Mouse (Mus musculus) forebrain, embryonic 10.5 days (tissue): ENCODE data around the gene Cdk14. TPM values are rescaled to one million over a fixed set of nuclear protein-coding genes. Genes with fewer than 3 reads are reported as not detected.

Source experiments
- DNase-seq: peaks from one replicate; pipeline ENCODE4 v3.0.0-alpha.2; 2017; ENCODE audit warnings: low spot score; ENCODE audit errors: extremely low spot score
- H3K27ac ChIP-seq: fragments of 300-500 bp; sonication (generic); 2 replicates; pipeline ENCODE4 v1.5.1; 2016; ENCODE audit warnings: mild to moderate bottlenecking
- H3K27me3 ChIP-seq: fragments of 300-500 bp; sonication (generic); 2 replicates; pipeline ENCODE4 v1.6.1; 2016; ENCODE audit warnings: mild to moderate bottlenecking; ENCODE audit not compliant: poor library complexity, severe bottlenecking
- H3K36me3 ChIP-seq: fragments of 300-500 bp; sonication (generic); replicated peaks from 2 replicates; pipeline ENCODE4 v1.6.1; 2016; ENCODE audit warnings: mild to moderate bottlenecking, moderate library complexity
- H3K4me1 ChIP-seq: fragments of 300-500 bp; sonication (generic); 2 replicates; pipeline ENCODE4 v1.6.1; 2016
- H3K4me3 ChIP-seq: fragments of 300-500 bp; sonication (generic); 2 replicates; pipeline ENCODE4 v1.5.1; 2016; ENCODE audit warnings: mild to moderate bottlenecking, moderate library complexity
- H3K9me3 ChIP-seq: fragments of 300-500 bp; sonication (generic); 2 replicates; pipeline ENCODE4 v1.6.1; 2016; ENCODE audit warnings: mild to moderate bottlenecking, moderate library complexity
- WGBS: fragments of 180-500 bp; shearing (Covaris S2); methylation state at CpG from one replicate; pipeline ENCODE4 v1.1.7; 2016; 5-methylcytosine and 5-hydroxymethylcytosine counted together
- polyA plus RNA-seq: library from polyadenylated mRNA; unstranded; fragments of >200 nt; fragmentation: Nextera tagmentation; extraction: Ambion mirVana; gene quantifications from 2 replicates; pipeline ENCODE4 v1.2.1, GENCODE M21; 2016

The Cdk14 gene
- polyA plus RNA-seq, 1 experiment from 2014 or later, result 9.5 TPM

DNA sequence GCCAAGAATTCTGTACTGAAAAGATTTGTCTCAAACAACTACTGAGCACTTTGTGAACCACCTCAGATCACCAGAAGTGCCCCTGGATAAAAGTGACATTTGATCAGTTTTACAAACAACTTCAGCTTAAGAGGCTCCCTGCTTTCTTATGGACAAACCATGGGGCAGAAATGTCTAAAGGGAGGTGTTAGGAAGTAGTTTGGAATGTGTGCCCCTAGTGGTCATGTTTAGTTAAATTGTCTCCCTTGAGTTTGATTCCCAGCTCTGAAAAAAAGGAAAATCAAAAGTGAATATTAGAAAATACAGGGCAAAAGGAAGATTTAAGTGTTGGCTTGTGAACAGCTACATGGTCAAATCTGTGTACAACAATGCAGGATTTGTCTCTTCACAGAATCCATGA lies 123.3 kb downstream of the Cdk14 start:
- DNase-seq, result no peak
- Histone ChIP-seq H3K36me3 (no peaks in the 10 kb centered on the region), H3K27ac (no peak overlapping the region), H3K27me3 (no peaks in the 10 kb centered on the region), H3K9me3 (no peaks in the 10 kb centered on the region), H3K4me1 (no peaks in the 10 kb centered on the region), H3K4me3 (no peak overlapping the region)

DNA sequence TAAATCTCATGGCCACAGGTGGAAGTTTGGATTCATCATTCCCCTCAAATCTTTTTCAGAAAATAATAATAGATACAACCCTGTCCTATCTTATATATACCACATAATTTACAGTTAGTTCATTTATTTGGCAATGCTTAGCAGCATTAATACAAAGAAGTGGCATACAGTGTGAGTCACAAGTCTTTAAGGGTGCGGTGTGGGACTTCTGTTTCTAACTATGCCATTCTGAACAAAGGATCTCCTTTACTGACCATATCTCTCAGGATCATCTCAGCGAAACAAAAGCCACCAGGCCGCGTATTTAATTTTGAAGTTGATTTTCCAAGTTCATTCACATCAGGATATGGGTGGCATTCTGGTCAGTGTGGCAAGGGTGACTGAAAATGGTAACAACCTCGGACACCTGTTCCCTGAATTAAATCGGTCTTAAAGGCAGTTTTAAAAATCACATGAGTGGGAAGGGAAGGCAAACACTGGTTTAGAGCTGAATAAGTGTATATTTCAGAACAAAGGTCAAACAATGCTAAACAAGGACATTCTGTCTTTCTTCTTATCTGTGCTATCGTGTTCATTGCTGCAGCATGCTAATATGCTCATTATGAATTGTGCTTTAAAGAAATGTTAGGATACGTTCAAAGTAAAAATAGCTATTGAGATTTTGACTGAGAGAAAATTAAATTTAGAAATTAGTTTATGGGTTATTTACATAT lies 127.1 kb downstream of the Cdk14 start:
- Histone ChIP-seq H3K4me1 (no peaks in the 10 kb centered on the region), H3K4me3 (no peak overlapping the region), H3K27ac (no peak overlapping the region), H3K36me3 (no peaks in the 10 kb centered on the region), H3K9me3 (no peaks in the 10 kb centered on the region), H3K27me3 (no peaks in the 10 kb centered on the region)
- DNase-seq, result no peak
- 92% methylated on average over 8 of the region's 8 CpGs for WGBS

DNA sequence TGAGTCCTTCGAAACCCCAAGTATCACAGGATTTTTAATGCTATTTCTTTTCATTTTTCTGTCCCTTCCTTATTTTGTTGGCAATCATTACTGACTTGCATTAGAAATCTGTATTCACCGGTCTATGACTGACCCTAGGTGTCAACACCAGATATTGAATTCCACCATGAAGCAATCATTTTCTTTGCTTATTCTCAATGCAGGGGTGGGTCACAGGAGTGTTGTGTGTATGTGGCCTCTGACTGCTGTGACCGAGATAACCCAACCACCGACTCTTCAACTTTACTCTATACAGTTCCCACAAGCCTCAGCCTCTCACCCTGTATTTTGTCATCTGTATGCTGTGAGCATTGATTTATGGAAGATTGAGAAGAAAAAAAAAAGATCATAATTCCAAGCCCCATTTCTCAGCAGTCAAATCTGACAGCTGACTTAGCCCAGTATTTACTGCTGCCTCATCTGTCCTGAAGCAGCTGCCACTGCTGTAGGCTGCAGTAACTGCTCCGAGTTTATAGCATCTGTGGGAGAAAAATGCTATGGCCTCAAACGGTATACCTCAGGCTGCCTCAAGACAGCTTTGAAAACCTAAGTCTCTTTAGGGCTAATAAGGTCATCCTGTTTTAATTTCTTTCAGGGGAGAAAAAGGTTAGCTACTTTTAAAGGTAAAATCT lies 128.7 kb downstream of the Cdk14 start:
- no peaks in the 10 kb centered on the region for H3K36me3 ChIP-seq
- H3K4me3 ChIP-seq, result no peak overlapping the region
- no peaks in the 10 kb centered on the region for H3K4me1 ChIP-seq
- H3K9me3 ChIP-seq, result no peaks in the 10 kb centered on the region
- no peak for DNase-seq
- H3K27me3 ChIP-seq, result no peaks in the 10 kb centered on the region
- 87% methylated on average over 6 of the region's 6 CpGs for WGBS
- H3K27ac ChIP-seq, result no peak overlapping the region

GRCm38 (mm10) chr5:5290714-5291113 lies 129.4 kb downstream of the Cdk14 start:
- Histone ChIP-seq H3K9me3 (no peaks in the 10 kb centered on the region), H3K4me3 (no peak overlapping the region), H3K36me3 (no peaks in the 10 kb centered on the region), H3K27me3 (no peaks in the 10 kb centered on the region), H3K4me1 (no peaks in the 10 kb centered on the region), H3K27ac (no peak overlapping the region)
- no peak for DNase-seq
- 87% methylated on average over 3 of the region's 4 CpGs for WGBS

DNA sequence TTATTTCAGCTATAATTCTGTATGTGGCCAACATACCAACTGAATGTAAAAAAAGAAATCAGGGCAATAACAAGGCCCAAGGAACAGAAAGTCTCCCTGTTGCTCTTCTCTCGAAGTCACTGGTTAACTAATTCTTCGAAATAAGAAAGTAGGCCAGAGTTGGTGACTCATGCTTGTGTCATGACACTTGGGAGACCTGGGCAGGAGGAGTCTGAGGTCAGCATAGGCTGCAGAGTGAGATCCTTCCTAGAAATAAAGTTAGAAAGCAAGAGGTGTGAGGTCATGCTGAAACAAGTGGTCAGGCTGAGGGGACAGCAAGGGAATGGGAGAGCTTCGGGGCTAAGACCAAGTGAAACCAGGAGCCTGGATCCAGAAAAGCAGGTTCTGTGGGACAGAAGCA lies 134.2 kb downstream of the Cdk14 start:
- no peak overlapping the region for H3K27ac ChIP-seq
- H3K4me1 ChIP-seq, result no peaks in the 10 kb centered on the region
- H3K9me3 ChIP-seq, result no peaks in the 10 kb centered on the region
- no peaks in the 10 kb centered on the region for H3K27me3 ChIP-seq
- DNase-seq, result no peak
- no peak overlapping the region for H3K4me3 ChIP-seq
- 87% methylated on average over 3 of the region's 3 CpGs for WGBS
- no peaks in the 10 kb centered on the region for H3K36me3 ChIP-seq

- Histone ChIP-seq H3K4me3 (no peak overlapping the region), H3K27ac (no peak overlapping the region), H3K27me3 (no peaks in the 10 kb centered on the region), H3K4me1 (no peaks in the 10 kb centered on the region), H3K9me3 (no peaks in the 10 kb centered on the region), H3K36me3 (no peaks in the 10 kb centered on the region)
- 93% methylated on average over 5 of the region's 5 CpGs for WGBS
- DNase-seq, result no peak
Observed at GRCm38 (mm10) chr5:5284531-5284930, 135.6 kb downstream of the Cdk14 start.

GRCm38 (mm10) chr5:5283756-5284430 lies 136.2 kb downstream of the Cdk14 start:
- no peaks in the 10 kb centered on the region for H3K4me1 ChIP-seq
- no peaks in the 10 kb centered on the region for H3K27me3 ChIP-seq
- WGBS, result 93% methylated on average over 6 of the region's 6 CpGs
- no peaks in the 10 kb centered on the region for H3K36me3 ChIP-seq
- no peak overlapping the region for H3K4me3 ChIP-seq
- H3K27ac ChIP-seq, result no peak overlapping the region
- no peaks in the 10 kb centered on the region for H3K9me3 ChIP-seq
- DNase-seq, result no peak

GRCm38 (mm10) chr5:5282425-5282824 lies 137.7 kb downstream of the Cdk14 start:
- no peaks in the 10 kb centered on the region for H3K36me3 ChIP-seq
- H3K27ac ChIP-seq, result no peak overlapping the region
- no peaks in the 10 kb centered on the region for H3K9me3 ChIP-seq
- H3K27me3 ChIP-seq, result no peaks in the 10 kb centered on the region
- WGBS, result 91% methylated on average over 5 of the region's 5 CpGs
- no peaks in the 10 kb centered on the region for H3K4me1 ChIP-seq
- H3K4me3 ChIP-seq, result no peak overlapping the region
- DNase-seq, result no peak

- Histone ChIP-seq H3K27ac (no peak overlapping the region), H3K36me3 (no peaks in the 10 kb centered on the region), H3K27me3 (no peaks in the 10 kb centered on the region), H3K4me3 (no peak overlapping the region), H3K9me3 (no peaks in the 10 kb centered on the region), H3K4me1 (peaks cover 16% of the 10 kb centered on the region)
- DNase-seq, result no peak
- WGBS, result 67% methylated on average over 2 of the region's 2 CpGs
Observed at GRCm38 (mm10) chr5:5275321-5275720, 144.8 kb downstream of the Cdk14 start.

GRCm38 (mm10) chr5:5274318-5274717 lies 145.8 kb downstream of the Cdk14 start:
- H3K4me1 ChIP-seq, result peaks cover 16% of the 10 kb centered on the region
- no peak for DNase-seq
- H3K9me3 ChIP-seq, result no peaks in the 10 kb centered on the region
- H3K27ac ChIP-seq, result no peak overlapping the region
- no peaks in the 10 kb centered on the region for H3K27me3 ChIP-seq
- 67% methylated on average over 6 of the region's 6 CpGs for WGBS
- no peak overlapping the region for H3K4me3 ChIP-seq
- H3K36me3 ChIP-seq, result no peaks in the 10 kb centered on the region

GRCm38 (mm10) chr5:5266787-5267126 lies 153.4 kb downstream of the Cdk14 start:
- DNase-seq, result no peak
- 84% methylated on average over 3 of the region's 3 CpGs for WGBS
- H3K36me3 ChIP-seq, result no peaks in the 10 kb centered on the region
- H3K4me3 ChIP-seq, result no peak overlapping the region
- no peaks in the 10 kb centered on the region for H3K27me3 ChIP-seq
- no peak overlapping the region for H3K27ac ChIP-seq
- H3K9me3 ChIP-seq, result no peaks in the 10 kb centered on the region
- peaks cover 12% of the 10 kb centered on the region for H3K4me1 ChIP-seq

- no peak for DNase-seq
- Histone ChIP-seq H3K9me3 (no peaks in the 10 kb centered on the region), H3K27me3 (no peaks in the 10 kb centered on the region), H3K4me1 (peaks cover 18% of the 10 kb centered on the region), H3K4me3 (no peak overlapping the region), H3K36me3 (no peaks in the 10 kb centered on the region), H3K27ac (no peak overlapping the region)
- 59% methylated on average over 10 of the region's 10 CpGs for WGBS
Observed at GRCm38 (mm10) chr5:5265861-5266786, 154.0 kb downstream of the Cdk14 start.
